Mouse (Mus musculus) testis, adult 2 months (tissue): Measurements from ENCODE around the gene Gm45785.

Source experiments
- CTCF ChIP-seq: fragments of 200-500 bp; IDR thresholded peaks from 2 replicates; pipeline ENCODE4 v1.5.1; 2012; ENCODE audit warnings: low read depth, mild to moderate bottlenecking, inconsistent platforms, low read length, moderate library complexity; ENCODE audit not compliant: control insufficient read depth, insufficient read depth, insufficient replicate concordance
- POLR2A ChIP-seq: fragments of 200-500 bp; IDR thresholded peaks from 2 replicates; pipeline ENCODE4 v1.6.1; 2012; ENCODE audit warnings: low read depth, mild to moderate bottlenecking, inconsistent platforms, low read length, moderate library complexity; ENCODE audit not compliant: control insufficient read depth

DNA sequence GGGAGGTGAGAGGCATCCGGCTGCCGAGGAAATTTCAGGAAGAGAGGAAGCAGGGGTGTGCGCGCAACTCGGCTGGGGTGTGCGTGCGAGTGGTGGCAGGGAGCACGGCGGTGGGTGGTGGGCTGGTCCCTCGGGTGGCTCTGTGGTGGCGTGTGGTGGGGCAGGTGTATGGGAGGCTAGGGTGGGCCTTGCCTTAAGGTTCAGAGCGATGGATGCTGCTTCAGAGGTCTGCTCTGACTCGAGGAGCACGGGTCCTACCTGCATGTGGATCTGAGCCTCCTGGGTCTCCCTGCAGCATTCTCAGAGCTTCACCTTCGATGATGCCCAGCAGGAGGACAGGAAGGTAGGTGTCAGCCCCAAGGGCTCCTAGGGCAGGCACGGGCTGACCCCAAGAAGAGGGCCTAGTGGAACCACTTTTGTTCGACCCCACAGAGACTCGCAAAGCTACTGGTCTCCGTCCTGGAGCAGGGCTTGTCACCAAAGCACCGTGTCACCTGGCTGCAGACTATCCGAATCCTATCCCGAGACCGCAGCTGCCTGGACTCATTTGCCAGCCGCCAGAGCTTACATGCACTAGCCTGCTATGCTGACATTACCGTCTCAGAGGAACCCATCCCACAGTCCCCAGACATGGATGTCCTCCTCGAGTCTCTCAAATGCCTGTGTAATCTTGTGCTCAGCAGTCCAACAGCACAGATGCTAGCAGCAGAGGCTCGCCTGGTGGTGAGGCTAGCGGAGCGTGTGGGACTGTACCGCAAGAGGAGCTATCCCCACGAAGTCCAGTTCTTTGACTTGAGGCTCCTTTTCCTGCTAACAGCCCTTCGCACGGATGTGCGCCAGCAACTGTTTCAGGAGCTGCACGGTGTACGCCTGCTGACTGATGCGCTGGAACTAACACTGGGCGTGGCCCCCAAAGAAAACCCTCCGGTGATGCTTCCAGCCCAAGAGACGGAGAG is 1.7 kb upstream of the Gm45785 start, which contains the start of gene Bet1l:
- TF ChIP-seq CTCF: no peak
- no peak for TF ChIP-seq POLR2A
